Mouse (Mus musculus) intestine, embryonic 16.5 days (tissue): ENCODE measurements around the gene 1810049J17Rik. TPM values are rescaled to one million over a fixed set of nuclear protein-coding genes. Genes with fewer than 3 reads are reported as not detected.
"Not testable (repeated sequence)": the region's sequence is repeated elsewhere in the genome, so short reads cannot be mapped to it uniquely, and the experiment has no call there.

Source experiments
- ATAC-seq: fragments of 200-750 bp; cut with Nextera tagmentation; 2 replicates; pipeline ENCODE4 v1.8.0; 2017; ENCODE audit warnings: moderate TSS enrichment, moderate library complexity
- H3K27ac ChIP-seq: fragments of 300-500 bp; sonication (generic); 2 replicates; pipeline ENCODE4 v1.5.1; 2014; ENCODE audit warnings: mild to moderate bottlenecking, low read length
- H3K27me3 ChIP-seq: fragments of 300-500 bp; sonication (generic); replicated peaks from 2 replicates; pipeline ENCODE4 v1.6.1; 2014; ENCODE audit warnings: low read length, control low read depth, mixed read lengths; ENCODE audit not compliant: control insufficient read depth, insufficient read depth
- H3K36me3 ChIP-seq: fragments of 300-500 bp; sonication (generic); 2 replicates; pipeline ENCODE4 v1.6.1; 2014; ENCODE audit warnings: low read length, control low read depth; ENCODE audit not compliant: control insufficient read depth, insufficient read depth
- H3K4me1 ChIP-seq: fragments of 300-500 bp; sonication (generic); 2 replicates; pipeline ENCODE4 v1.6.1; 2014; ENCODE audit warnings: low read length, control low read depth, mixed read lengths; ENCODE audit not compliant: control insufficient read depth, insufficient read depth
- H3K4me2 ChIP-seq: fragments of 300-500 bp; sonication (generic); 2 replicates; pipeline ENCODE4 v1.6.1; 2014; ENCODE audit warnings: low read depth, low read length, control low read depth
- H3K4me3 ChIP-seq: fragments of 300-500 bp; sonication (generic); 2 replicates; pipeline ENCODE4 v1.5.1; 2014; ENCODE audit warnings: mild to moderate bottlenecking, low read length
- H3K9ac ChIP-seq: fragments of 300-500 bp; sonication (generic); 2 replicates; pipeline ENCODE4 v1.6.1; 2014; ENCODE audit warnings: low read depth, low read length
- H3K9me3 ChIP-seq: fragments of 300-500 bp; sonication (generic); 2 replicates; pipeline ENCODE4 v1.6.1; 2016; ENCODE audit warnings: low read length, control low read depth; ENCODE audit not compliant: control insufficient read depth
- WGBS: fragments of 180-500 bp; shearing (Covaris S2); extraction: QIAGEN DNeasy Blood & Tissue Kit; methylation state at CpG from one replicate; pipeline ENCODE4 v1.1.7; 2014; 5-methylcytosine and 5-hydroxymethylcytosine counted together
- polyA plus RNA-seq: library from polyadenylated mRNA; unstranded; fragments of >200 nt; fragmentation: Nextera tagmentation; extraction: Ambion mirVana; gene quantifications from 2 replicates; pipeline ENCODE4 v1.2.1, GENCODE M21; 2015

The 1810049J17Rik gene
- polyA plus RNA-seq, result 0.81 and 2.1 TPM in 2 replicates

DNA sequence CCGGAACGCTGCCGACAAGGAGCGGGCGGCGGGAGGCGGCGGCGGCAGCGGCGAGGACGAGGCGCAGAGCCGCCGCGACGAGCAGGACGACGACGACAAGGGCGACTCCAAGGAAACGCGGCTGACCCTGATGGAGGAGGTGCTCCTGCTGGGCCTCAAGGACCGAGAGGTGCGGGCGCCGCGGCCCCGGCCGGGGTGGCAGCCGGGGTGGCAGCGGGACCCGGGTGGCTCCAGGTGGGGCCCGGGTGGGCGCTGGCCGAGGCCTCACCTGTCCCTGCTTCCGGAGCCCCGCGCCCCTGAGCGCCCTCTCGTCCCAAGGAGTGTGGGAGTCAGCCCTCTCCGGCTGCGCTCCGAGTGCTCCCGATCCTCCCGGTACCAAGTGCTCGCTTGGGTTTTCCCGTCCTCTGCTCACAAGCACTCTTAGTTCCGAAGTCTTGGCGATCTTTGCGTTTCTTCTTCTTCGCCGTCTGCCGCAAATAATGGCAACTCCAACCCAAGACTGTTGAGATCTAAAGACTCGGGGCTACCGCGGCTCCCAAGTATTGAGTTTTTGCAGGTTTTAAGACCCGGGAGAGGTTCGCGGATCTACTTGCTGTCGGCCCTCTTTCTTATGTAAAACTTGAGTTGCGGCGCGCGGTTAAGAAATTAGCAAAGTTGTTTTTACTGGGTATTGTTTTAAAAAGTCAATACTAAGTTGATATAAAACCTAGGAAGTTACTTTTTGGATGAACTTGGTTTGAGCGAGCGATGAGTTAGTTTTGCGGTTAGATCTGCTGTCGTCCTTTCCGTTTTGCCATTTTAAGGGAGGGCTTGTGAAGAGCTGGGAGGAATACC lies at the start of gene 1810049J17Rik:
Gene 1810049J17Rik (minus strand): TSS at position 112 of the 834 bp plus-strand sequence.
- Histone ChIP-seq H3K27ac (peak within 1 kb of the TSS; percentile 95), H3K4me2 (peak within 1 kb of the TSS; percentile 83), H3K27me3 (no peaks in the 10 kb centered on the region), H3K4me1 (peaks cover 11% of the 10 kb centered on the region), H3K36me3 (no peaks in the 10 kb centered on the region), H3K4me3 (peak within 1 kb of the TSS; percentile 98), H3K9ac (peak within 1 kb of the TSS; percentile 99), H3K9me3 (no peaks in the 10 kb centered on the region)
- under 1% methylated on average over 70 of the region's 70 CpGs for WGBS
- ATAC-seq, result peak; percentile 45

DNA sequence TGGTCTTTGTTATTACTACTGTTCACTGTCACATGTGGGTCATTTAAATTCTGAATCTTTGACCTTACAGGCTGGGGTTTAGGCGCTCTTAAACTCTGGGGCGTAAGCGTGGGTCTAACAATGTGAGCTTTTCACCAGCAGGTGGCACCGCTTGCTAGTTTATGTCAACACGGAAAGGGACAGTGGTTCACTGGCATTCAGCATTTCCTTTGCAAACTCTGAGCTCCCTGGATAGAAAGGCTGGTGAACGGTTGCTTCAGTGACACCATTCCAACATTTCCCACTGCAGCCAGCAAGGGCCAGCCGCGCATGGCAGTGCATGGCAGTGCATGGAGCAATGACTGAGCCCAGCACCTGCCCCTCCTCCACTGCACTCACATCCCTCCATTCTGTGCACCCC lies 49.5 kb upstream of the 1810049J17Rik start:
- WGBS, result 3% methylated on average over 8 of the region's 8 CpGs
- no peaks in the 10 kb centered on the region for H3K9me3 ChIP-seq
- peak; percentile 27 for ATAC-seq

DNA sequence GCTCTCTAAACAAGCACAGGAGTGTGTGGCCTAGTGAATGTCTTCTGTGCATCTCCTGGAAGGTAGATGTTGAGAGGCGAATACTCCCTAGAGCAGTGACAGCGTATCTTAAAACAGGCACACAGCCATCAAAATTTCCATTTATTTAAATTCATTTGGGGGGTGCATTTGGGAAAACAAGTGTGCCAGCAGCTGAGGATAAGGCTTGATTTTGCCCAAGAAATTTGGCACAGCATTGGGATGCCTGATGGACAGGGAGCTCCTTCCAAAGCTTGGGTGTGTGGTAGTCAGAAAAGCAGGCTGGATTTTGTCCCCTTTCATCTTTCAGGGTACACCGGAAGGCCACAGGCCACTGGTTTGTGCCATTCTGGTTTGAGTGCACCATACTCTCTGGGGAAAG lies 48.4 kb upstream of the 1810049J17Rik start:
- 97% methylated on average over 3 of the region's 3 CpGs for WGBS
- Histone ChIP-seq H3K4me1 (peaks cover 15% of the 10 kb centered on the region), H3K36me3 (peaks cover 3% of the 10 kb centered on the region; the same call in 1 of the 2 replicates), H3K27ac (no peak overlapping the region), H3K27me3 (no peaks in the 10 kb centered on the region), H3K4me2 (no peak overlapping the region), H3K9me3 (no peaks in the 10 kb centered on the region), H3K9ac (no peak overlapping the region), H3K4me3 (no peak overlapping the region)
- no peak for ATAC-seq

More for the DNA sequence above, 49.5 kb upstream of the 1810049J17Rik start:
- Histone ChIP-seq H3K4me2 (no peak overlapping the region), H3K4me1 (peaks cover 16% of the 10 kb centered on the region), H3K27ac (no peak overlapping the region), H3K9ac (no peak overlapping the region), H3K36me3 (peaks cover 3% of the 10 kb centered on the region; the same call in 1 of the 2 replicates), H3K4me3 (no peak overlapping the region), H3K27me3 (no peaks in the 10 kb centered on the region)

DNA sequence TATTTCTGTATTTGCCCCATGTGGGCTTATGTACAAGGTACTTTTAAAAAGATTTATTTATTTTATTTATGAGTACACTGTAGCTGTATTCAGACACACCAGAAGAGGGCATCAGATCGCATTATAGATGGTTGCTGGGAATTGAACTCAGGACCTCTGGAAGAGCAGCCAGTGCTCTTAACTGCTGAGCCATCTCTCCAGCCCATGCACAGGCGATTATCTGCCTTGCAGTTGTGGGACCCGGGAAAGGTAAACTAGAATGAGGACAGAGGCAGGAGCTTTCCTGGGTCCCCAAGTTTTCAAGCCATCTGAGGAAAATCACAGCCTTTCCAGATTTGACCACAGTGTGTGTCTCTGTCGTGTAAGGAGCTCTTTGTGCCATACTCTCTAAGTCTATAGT lies 47.2 kb upstream of the 1810049J17Rik start:
- H3K4me1 ChIP-seq, result peaks cover 13% of the 10 kb centered on the region
- H3K27me3 ChIP-seq, result no peaks in the 10 kb centered on the region
- 83% methylated on average over 4 of the region's 4 CpGs for WGBS
- H3K9ac ChIP-seq, result no peak overlapping the region
- no peaks in the 10 kb centered on the region for H3K9me3 ChIP-seq
- no peaks in the 10 kb centered on the region for H3K36me3 ChIP-seq
- no peak for ATAC-seq
- no peak overlapping the region for H3K4me2 ChIP-seq
- no peak overlapping the region for H3K4me3 ChIP-seq
- no peak overlapping the region for H3K27ac ChIP-seq

DNA sequence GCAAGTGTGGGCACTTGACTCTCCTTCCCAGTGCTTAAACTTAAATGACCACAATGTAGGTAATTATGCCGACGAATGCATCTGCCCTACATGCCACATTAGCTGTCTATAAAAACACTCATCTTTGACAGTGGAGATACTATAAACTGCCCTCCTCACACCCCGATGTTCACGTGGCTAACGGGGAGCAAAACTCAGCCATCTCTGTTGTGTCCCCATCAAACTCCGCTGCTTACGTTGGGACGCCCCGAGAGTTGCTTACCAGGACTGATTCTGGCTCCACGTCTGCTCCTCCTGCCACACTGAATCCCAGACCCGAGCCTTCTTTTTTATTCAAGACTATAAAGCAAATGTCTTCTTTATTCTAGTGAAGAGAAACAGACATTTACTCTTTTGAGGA lies 46.7 kb upstream of the 1810049J17Rik start:
- 80% methylated on average over 11 of the region's 11 CpGs for WGBS
- H3K36me3 ChIP-seq, result no peaks in the 10 kb centered on the region
- no peaks in the 10 kb centered on the region for H3K9me3 ChIP-seq
- peaks cover 13% of the 10 kb centered on the region for H3K4me1 ChIP-seq
- H3K4me2 ChIP-seq, result no peak overlapping the region
- no peaks in the 10 kb centered on the region for H3K27me3 ChIP-seq
- ATAC-seq, result no peak
- H3K27ac ChIP-seq, result peak overlapping the region; percentile 62
- 0 out of 2 replicates have a peak overlapping the region, but pooled peaks have one; percentile 4 for H3K9ac ChIP-seq
- no peak overlapping the region for H3K4me3 ChIP-seq

DNA sequence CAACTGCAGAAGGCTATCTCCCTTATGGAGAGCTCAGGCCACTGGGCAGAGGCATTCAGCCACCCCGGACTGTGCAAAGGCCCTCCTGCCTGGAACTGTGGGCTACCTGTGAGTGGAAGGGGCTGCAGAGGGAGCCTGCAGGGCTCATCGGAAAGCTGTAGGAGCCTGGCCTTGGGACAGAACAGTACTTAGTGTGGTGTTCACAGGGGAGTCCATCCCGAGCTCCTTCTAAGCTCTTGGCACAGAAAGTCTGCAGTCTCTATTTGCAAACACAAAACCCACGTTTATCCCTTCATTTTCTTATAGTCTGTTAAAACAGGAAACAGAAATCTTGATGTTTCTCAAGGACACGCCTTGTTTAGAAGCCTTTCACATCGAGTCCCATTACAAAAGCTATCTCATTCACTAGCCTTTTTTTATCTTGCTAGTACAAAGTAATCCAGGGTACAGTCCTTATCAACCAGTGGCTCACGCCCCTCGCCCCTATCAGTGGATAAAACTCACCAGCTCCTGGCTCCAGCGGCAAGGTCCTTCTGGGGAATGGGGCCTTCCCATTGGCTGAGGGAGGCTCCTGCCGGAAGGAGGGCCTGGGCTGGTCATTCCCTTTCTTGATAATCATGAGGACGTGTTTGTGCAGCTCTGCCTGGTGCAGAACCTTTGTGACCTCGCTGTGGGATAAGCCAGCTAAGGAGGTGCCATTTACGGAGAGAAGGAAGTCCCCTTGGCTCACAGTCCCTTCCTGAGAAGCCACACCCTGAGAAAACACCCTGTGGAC lies 45.8 kb upstream of the 1810049J17Rik start:
- Histone ChIP-seq H3K4me1 (peaks cover 13% of the 10 kb centered on the region), H3K9me3 (no peaks in the 10 kb centered on the region), H3K4me3 (no peak overlapping the region), H3K9ac (0 out of 2 replicates have a peak overlapping the region, but pooled peaks have one; percentile 1), H3K27ac (peak overlapping the region; percentile 62), H3K4me2 (no peak overlapping the region), H3K27me3 (no peaks in the 10 kb centered on the region), H3K36me3 (no peaks in the 10 kb centered on the region)
- WGBS, result 44% methylated on average over 13 of the region's 13 CpGs
- ATAC-seq, result peak; percentile 94

DNA sequence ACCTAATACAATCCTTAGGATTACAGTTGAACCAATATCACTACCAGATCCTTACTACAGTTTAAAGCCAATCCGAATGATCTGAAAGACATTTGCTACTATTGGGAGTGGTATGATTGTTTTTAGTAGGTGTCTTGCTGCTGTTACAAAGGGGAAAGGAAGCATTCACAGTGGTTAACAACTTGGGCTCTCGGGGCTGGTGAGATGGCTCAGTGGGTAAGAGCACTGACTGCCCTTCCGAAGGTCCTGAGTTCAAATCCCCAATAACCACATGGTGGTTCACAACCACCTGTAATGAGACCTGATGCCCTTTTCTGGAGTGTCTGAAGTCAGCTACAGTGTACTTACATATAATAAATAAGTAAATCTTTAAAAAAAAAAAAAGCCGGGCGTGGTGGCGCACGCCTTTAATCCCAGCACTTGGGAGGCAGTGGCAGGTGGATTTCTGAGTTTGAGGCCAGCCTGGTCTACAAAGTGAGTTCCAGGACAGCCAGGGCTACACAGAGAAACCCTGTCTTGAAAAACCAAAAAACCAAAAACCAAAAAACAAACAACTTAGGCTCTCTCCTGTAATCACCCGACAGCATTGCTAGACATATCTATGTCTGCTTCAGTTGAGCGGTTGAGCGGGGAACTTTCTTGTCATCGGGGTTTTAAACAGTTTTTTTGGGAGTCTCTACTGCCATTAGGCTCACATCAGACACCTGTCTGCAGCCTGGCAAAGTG lies 45.0 kb upstream of the 1810049J17Rik start:
- ATAC-seq, H3K9me3 ChIP-seq, H3K36me3 ChIP-seq, H3K4me2 ChIP-seq, H3K4me3 ChIP-seq, H3K27me3 ChIP-seq: not testable (repeated sequence)
- peaks cover 13% of the 10 kb centered on the region for H3K4me1 ChIP-seq
- H3K9ac ChIP-seq, result 0 out of 2 replicates have a peak overlapping the region, but pooled peaks have one; percentile 1
- peak overlapping the region; percentile 62 for H3K27ac ChIP-seq
- WGBS, result 91% methylated on average over 11 of the region's 11 CpGs

DNA sequence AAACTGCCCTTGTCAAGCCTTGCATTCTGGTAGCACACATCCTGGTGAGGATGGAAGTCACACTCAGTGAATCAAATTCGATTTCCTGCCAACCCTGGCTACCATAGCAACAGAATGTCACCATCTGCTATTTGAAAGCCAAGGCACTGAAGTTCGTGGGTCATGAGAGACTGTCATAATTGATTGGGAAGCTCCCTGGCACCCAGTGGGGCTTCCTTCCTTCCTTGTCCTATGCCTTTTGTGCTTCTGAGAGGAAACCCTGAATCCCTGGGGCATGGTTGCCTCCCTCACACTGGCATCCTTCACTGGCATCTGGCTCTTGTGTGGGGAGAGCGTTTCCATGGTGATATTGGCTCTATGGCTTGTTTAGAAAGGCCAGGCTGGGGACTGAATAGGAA lies 44.4 kb upstream of the 1810049J17Rik start:
- ATAC-seq, result no peak
- WGBS, result 47% methylated on average over 3 of the region's 3 CpGs
- Histone ChIP-seq H3K9ac (no peak overlapping the region), H3K27ac (no peak overlapping the region), H3K9me3 (no peaks in the 10 kb centered on the region), H3K4me2 (no peak overlapping the region), H3K27me3 (no peaks in the 10 kb centered on the region), H3K36me3 (no peaks in the 10 kb centered on the region), H3K4me1 (peaks cover 13% of the 10 kb centered on the region), H3K4me3 (no peak overlapping the region)
